Mouse (Mus musculus): ENCODE results near the gene Gtsf2.

Gtsf2 gene

GRCm38 (mm10) chr15:103393577-103393976 is 54.7 kb downstream of the Gtsf2 start:
- no peak for DNase-seq (ENCODE audit: low spot score)
